Mouse (Mus musculus) neural tube, embryonic 12.5 days (tissue): ENCODE measurements around the gene C8a. TPM values are rescaled to one million over a fixed set of nuclear protein-coding genes. Genes with fewer than 3 reads are reported as not detected.

ENCODE experiments used
- ATAC-seq: fragments of 200-750 bp; cut with Nextera tagmentation; 2 replicates; pipeline ENCODE4 v1.8.0; 2017; ENCODE audit warnings: low read depth, mild to moderate bottlenecking, moderate TSS enrichment, moderate library complexity; ENCODE audit not compliant: low FRiP score
- H3K27ac ChIP-seq: fragments of 300-500 bp; sonication (generic); 2 replicates; pipeline ENCODE4 v1.5.1; 2016
- H3K27me3 ChIP-seq: fragments of 300-500 bp; sonication (generic); replicated peaks from 2 replicates; pipeline ENCODE4 v1.6.1; 2016; ENCODE audit warnings: mild to moderate bottlenecking
- H3K36me3 ChIP-seq: fragments of 300-500 bp; sonication (generic); 2 replicates; pipeline ENCODE4 v1.6.1; 2016; ENCODE audit warnings: mild to moderate bottlenecking
- H3K4me1 ChIP-seq: fragments of 300-500 bp; sonication (generic); 2 replicates; pipeline ENCODE4 v1.6.1; 2016
- H3K4me2 ChIP-seq: fragments of 300-500 bp; sonication (generic); replicated peaks from 2 replicates; pipeline ENCODE4 v1.6.1; 2016; ENCODE audit warnings: mild to moderate bottlenecking
- H3K4me3 ChIP-seq: fragments of 300-500 bp; sonication (generic); 2 replicates; pipeline ENCODE4 v1.5.1; 2016
- H3K9ac ChIP-seq: fragments of 300-500 bp; sonication (generic); 2 replicates; pipeline ENCODE4 v1.6.1; 2016; ENCODE audit warnings: mild to moderate bottlenecking
- H3K9me3 ChIP-seq: fragments of 300-500 bp; sonication (generic); 2 replicates; pipeline ENCODE4 v1.6.1; 2016; ENCODE audit warnings: mild to moderate bottlenecking
- WGBS: fragments of 180-500 bp; shearing (Covaris S2); methylation state at CpG from one replicate; pipeline ENCODE4 v1.1.7; 2016; 5-methylcytosine and 5-hydroxymethylcytosine counted together
- polyA plus RNA-seq: library from polyadenylated mRNA; unstranded; fragments of >200 nt; fragmentation: Nextera tagmentation; extraction: Ambion mirVana; gene quantifications from 2 replicates; pipeline ENCODE4 v1.2.1, GENCODE M21; 2016

The C8a gene
- polyA plus RNA-seq, 1 experiment from 2014 or later = not detected

- Histone ChIP-seq H3K9me3 (no peaks in the 10 kb centered on the region), H3K4me1 (peaks cover 7% of the 10 kb centered on the region; the same call in 1 of the 2 replicates), H3K4me3 (no peak overlapping the region), H3K36me3 (no peaks in the 10 kb centered on the region), H3K27ac (no peak overlapping the region), H3K27me3 (no peaks in the 10 kb centered on the region), H3K4me2 (no peak overlapping the region), H3K9ac (no peak overlapping the region)
- 20% methylated on average over 5 of the region's 5 CpGs for WGBS
- ATAC-seq = peak; percentile 83
These were observed 41.1 kb downstream of the C8a start for GRCm38 (mm10) chr4:104835096-104835495.

GRCm38 (mm10) chr4:104828939-104829338 lies 47.3 kb downstream of the C8a start:
- H3K36me3 ChIP-seq = no peaks in the 10 kb centered on the region
- 87% methylated on average over 5 of the region's 5 CpGs for WGBS
- no peaks in the 10 kb centered on the region for H3K27me3 ChIP-seq
- no peak overlapping the region for H3K27ac ChIP-seq
- no peak for ATAC-seq
- no peak overlapping the region for H3K4me2 ChIP-seq
- no peaks in the 10 kb centered on the region for H3K4me1 ChIP-seq
- no peak overlapping the region for H3K9ac ChIP-seq
- H3K9me3 ChIP-seq = no peaks in the 10 kb centered on the region
- H3K4me3 ChIP-seq = no peak overlapping the region

GRCm38 (mm10) chr4:104824381-104825077 lies 51.7 kb downstream of the C8a start:
- no peak for ATAC-seq
- Histone ChIP-seq H3K9ac (no peak overlapping the region), H3K4me3 (no peak overlapping the region), H3K9me3 (no peaks in the 10 kb centered on the region), H3K4me1 (no peaks in the 10 kb centered on the region), H3K36me3 (no peaks in the 10 kb centered on the region), H3K4me2 (no peak overlapping the region), H3K27ac (no peak overlapping the region), H3K27me3 (no peaks in the 10 kb centered on the region)
- 78% methylated on average over 7 of the region's 7 CpGs for WGBS

- WGBS = 84% methylated on average over 4 of the region's 4 CpGs
- no peak overlapping the region for H3K9ac ChIP-seq
- H3K4me1 ChIP-seq = no peaks in the 10 kb centered on the region
- no peaks in the 10 kb centered on the region for H3K27me3 ChIP-seq
- no peak for ATAC-seq
- H3K36me3 ChIP-seq = no peaks in the 10 kb centered on the region
- H3K27ac ChIP-seq = no peak overlapping the region
- H3K4me2 ChIP-seq = no peak overlapping the region
- H3K9me3 ChIP-seq = no peaks in the 10 kb centered on the region
- H3K4me3 ChIP-seq = no peak overlapping the region
These were observed 52.5 kb downstream of the C8a start for GRCm38 (mm10) chr4:104823597-104824101.

GRCm38 (mm10) chr4:104819891-104820290 lies 56.3 kb downstream of the C8a start:
- no peaks in the 10 kb centered on the region for H3K4me1 ChIP-seq
- H3K27me3 ChIP-seq = no peaks in the 10 kb centered on the region
- ATAC-seq = no peak
- H3K27ac ChIP-seq = no peak overlapping the region
- H3K4me2 ChIP-seq = no peak overlapping the region
- H3K9ac ChIP-seq = no peak overlapping the region
- H3K9me3 ChIP-seq = no peaks in the 10 kb centered on the region
- no peak overlapping the region for H3K4me3 ChIP-seq
- no peaks in the 10 kb centered on the region for H3K36me3 ChIP-seq
- 83% methylated on average over 4 of the region's 4 CpGs for WGBS

- H3K4me3 ChIP-seq = no peak overlapping the region
- ATAC-seq = no peak
- 73% methylated on average over 4 of the region's 4 CpGs for WGBS
These were observed 57.2 kb downstream of the C8a start for GRCm38 (mm10) chr4:104818986-104819385.

GRCm38 (mm10) chr4:104817509-104817908 lies 58.7 kb downstream of the C8a start:
- H3K4me3 ChIP-seq = no peak overlapping the region
- no peaks in the 10 kb centered on the region for H3K36me3 ChIP-seq
- H3K27ac ChIP-seq = no peak overlapping the region
- no peaks in the 10 kb centered on the region for H3K9me3 ChIP-seq
- H3K9ac ChIP-seq = no peak overlapping the region
- 54% methylated on average over 2 of the region's 2 CpGs for WGBS
- no peaks in the 10 kb centered on the region for H3K4me1 ChIP-seq
- no peak overlapping the region for H3K4me2 ChIP-seq
- H3K27me3 ChIP-seq = no peaks in the 10 kb centered on the region
- ATAC-seq = no peak

More at GRCm38 (mm10) chr4:104818986-104819385, 57.2 kb downstream of the C8a start:
- no peak overlapping the region for H3K4me2 ChIP-seq
- no peaks in the 10 kb centered on the region for H3K27me3 ChIP-seq
- H3K9me3 ChIP-seq = no peaks in the 10 kb centered on the region
- H3K4me1 ChIP-seq = no peaks in the 10 kb centered on the region
- no peak overlapping the region for H3K9ac ChIP-seq
- H3K27ac ChIP-seq = no peak overlapping the region
- no peaks in the 10 kb centered on the region for H3K36me3 ChIP-seq

- ATAC-seq = no peak
- Histone ChIP-seq H3K27ac (no peak overlapping the region), H3K4me1 (no peaks in the 10 kb centered on the region), H3K4me3 (no peak overlapping the region), H3K9ac (no peak overlapping the region), H3K9me3 (no peaks in the 10 kb centered on the region), H3K4me2 (no peak overlapping the region), H3K36me3 (no peaks in the 10 kb centered on the region), H3K27me3 (no peaks in the 10 kb centered on the region)
- WGBS = 82% methylated on average over 4 of the region's 4 CpGs
These were observed 59.5 kb downstream of the C8a start for GRCm38 (mm10) chr4:104816519-104817232.

- H3K27ac ChIP-seq = no peak overlapping the region
- WGBS = 75% methylated on average over 2 of the region's 2 CpGs
- H3K4me1 ChIP-seq = peaks cover 10% of the 10 kb centered on the region; the same call in 1 of the 2 replicates
- H3K27me3 ChIP-seq = no peaks in the 10 kb centered on the region
- H3K9ac ChIP-seq = no peak overlapping the region
- no peak overlapping the region for H3K4me2 ChIP-seq
- H3K9me3 ChIP-seq = no peaks in the 10 kb centered on the region
- no peak for ATAC-seq
- H3K36me3 ChIP-seq = no peaks in the 10 kb centered on the region
- H3K4me3 ChIP-seq = no peak overlapping the region
These were observed 62.6 kb downstream of the C8a start for GRCm38 (mm10) chr4:104813617-104814016.

GRCm38 (mm10) chr4:104810710-104811286 lies 65.4 kb downstream of the C8a start:
- 64% methylated on average over 10 of the region's 10 CpGs for WGBS
- no peaks in the 10 kb centered on the region for H3K27me3 ChIP-seq
- H3K36me3 ChIP-seq = no peaks in the 10 kb centered on the region
- H3K4me3 ChIP-seq = no peak overlapping the region
- H3K4me2 ChIP-seq = no peak overlapping the region
- H3K9ac ChIP-seq = no peak overlapping the region
- H3K9me3 ChIP-seq = no peaks in the 10 kb centered on the region
- H3K4me1 ChIP-seq = peaks cover 10% of the 10 kb centered on the region; the same call in 1 of the 2 replicates
- peak; percentile 69 for ATAC-seq
- H3K27ac ChIP-seq = no peak overlapping the region

- Histone ChIP-seq H3K27me3 (no peaks in the 10 kb centered on the region), H3K9ac (no peak overlapping the region), H3K9me3 (no peaks in the 10 kb centered on the region), H3K36me3 (no peaks in the 10 kb centered on the region), H3K27ac (no peak overlapping the region; the same call in 1 of the 2 replicates), H3K4me2 (no peak overlapping the region), H3K4me3 (no peak overlapping the region), H3K4me1 (peaks cover 5% of the 10 kb centered on the region; the same call in 1 of the 2 replicates)
- 64% methylated on average over 19 of the region's 19 CpGs for WGBS
- ATAC-seq = peak; percentile 77
These were observed 70.6 kb downstream of the C8a start for GRCm38 (mm10) chr4:104805414-104806257.
